In the genomic region with DNA sequence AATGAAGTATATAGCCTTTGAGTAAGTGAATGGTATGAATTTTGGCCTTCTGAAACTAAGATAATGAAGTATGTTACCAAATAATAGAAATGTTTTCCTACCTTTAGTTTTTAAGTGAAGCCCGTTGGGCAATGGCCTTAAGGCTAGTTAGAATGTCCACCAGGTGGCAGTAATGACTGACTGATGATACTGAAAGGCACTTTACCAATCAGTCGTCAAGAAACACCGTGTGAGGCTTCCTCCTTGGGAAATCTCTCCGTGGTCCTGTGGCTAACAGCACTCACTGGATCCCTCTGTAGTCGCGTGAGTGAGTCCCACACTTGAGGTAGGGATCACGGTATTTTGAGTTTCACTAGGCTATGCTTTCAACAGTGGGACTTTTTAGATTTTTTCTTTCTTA, we compare ENCODE assay signal across 9 mouse cellular contexts. TPM values are rescaled to one million over a fixed set of nuclear protein-coding genes. Genes with fewer than 3 reads are reported as not detected.
A peak's percentile ranks its signal among the peaks of the same experiment; 100 is the strongest.
DNase-seq lines count a peak whose midpoint lies in the region; ATAC-seq lines count a peak whose summit lies in the region.
"Had no signal": no experiment of that assay in that cellular context is flagged by ENCODE, and none has a peak within 500 bp of the region (broad histone marks: within the 10 kb centered on the region; RNA-seq: fewer than 3 reads in every experiment).

No protein-coding gene starts in this region.

- no peaks in the 10 kb centered on the region for H3K9me3 ChIP-seq in intestine, embryonic 14.5 days (ENCODE audit: control insufficient read depth, low read length)
- H3K9me3 ChIP-seq in midbrain, embryonic 14.5 days (ENCODE audit: control insufficient read depth, low read length) = no peaks in the 10 kb centered on the region

- ATAC-seq in intestine, embryonic 14.5 days (replicated peaks; ENCODE audit: low FRiP score, low TSS enrichment, low read depth) = peak; percentile 63; the same call in 1 of the 2 replicates
- no peak for ATAC-seq in midbrain, embryonic 14.5 days (ENCODE audit: low FRiP score, low TSS enrichment)

- H3K9ac ChIP-seq in intestine, embryonic 14.5 days (ENCODE audit: low read length) = no peak overlapping the region
- H3K9ac ChIP-seq in midbrain, embryonic 14.5 days (replicated peaks; ENCODE audit: low read length) = no peak overlapping the region

- no peak overlapping the region for H3K4me3 ChIP-seq in intestine, embryonic 14.5 days (ENCODE audit: low read depth, low read length)
- no peak overlapping the region for H3K4me3 ChIP-seq in midbrain, embryonic 14.5 days (replicated peaks; ENCODE audit: low read depth, low read length)
- H3K4me3 ChIP-seq: erythroblast, embryonic 14.5 days had no signal

- DNase-seq in 416B (ENCODE audit: low read depth) = peak; percentile 86
- peak; percentile 41 for DNase-seq in MEL-GATA-1-ER (ENCODE audit: extremely low read depth, low read depth)
- peak; percentile 67 for DNase-seq in cerebellum, adult 11-12 months
- peak; percentile 81 for DNase-seq in forelimb bud, embryonic 11.5 days (ENCODE audit: low read depth, low spot score)
- DNase-seq in intestine, embryonic 14.5 days (ENCODE audit: low spot score) = peak; percentile 56
- peak; percentile 60 to 70 for DNase-seq in left cerebral cortex, postnatal 10 days (ENCODE audit: extremely low spot score in 1 of 2, low spot score in 2 of 2)
- DNase-seq in midbrain, embryonic 14.5 days = peak; percentile 93
- DNase-seq in spleen, postnatal 36 days (ENCODE audit: low spot score in 2 of 2) = peak; percentile 18 to 33

- H3K4me1 ChIP-seq in intestine, embryonic 14.5 days (replicated peaks; ENCODE audit: control insufficient read depth, insufficient read depth, low read length) = no peaks in the 10 kb centered on the region
- no peaks in the 10 kb centered on the region for H3K4me1 ChIP-seq in midbrain, embryonic 14.5 days (ENCODE audit: control insufficient read depth, insufficient read depth, low read length)

- no peak overlapping the region for H3K27ac ChIP-seq in intestine, embryonic 14.5 days (ENCODE audit: low read depth)
- no peak overlapping the region for H3K27ac ChIP-seq in midbrain, embryonic 14.5 days (replicated peaks; ENCODE audit: low read depth, low read length)

- no peak overlapping the region for H3K4me2 ChIP-seq in intestine, embryonic 14.5 days (ENCODE audit: low read length)
- no peak overlapping the region for H3K4me2 ChIP-seq in midbrain, embryonic 14.5 days (ENCODE audit: low read length)

- peaks cover 65% of the 10 kb centered on the region for H3K36me3 ChIP-seq in intestine, embryonic 14.5 days (ENCODE audit: control insufficient read depth, insufficient read depth, low read length)
- H3K36me3 ChIP-seq in midbrain, embryonic 14.5 days (ENCODE audit: control insufficient read depth, insufficient read depth, low read length) = peaks cover 34% of the 10 kb centered on the region

- intact Hi-C loops in left cerebral cortex, postnatal 10 days (cut with DNase I) = loop anchor here (2.0 kb wide), 2 partner anchors 142 to 152 kb away; no protein-coding TSS in a partner anchor

- 19% methylated on average over 7 of the region's 7 CpGs for WGBS in intestine, embryonic 14.5 days
- 29% methylated on average over 7 of the region's 7 CpGs for WGBS in midbrain, embryonic 14.5 days

- H3K27me3 ChIP-seq in intestine, embryonic 14.5 days (replicated peaks; ENCODE audit: control insufficient read depth, insufficient read depth, low read length) = no peaks in the 10 kb centered on the region
- no peaks in the 10 kb centered on the region for H3K27me3 ChIP-seq in midbrain, embryonic 14.5 days (ENCODE audit: control insufficient read depth, insufficient read depth, low read length)

RNA-seq across cellular contexts. Expression of gene Nmd3, which starts 34.7 kb away (rescaled TPM):
- 159 and 175 TPM in 2 replicates for polyA plus RNA-seq in intestine, embryonic 14.5 days (2014; fragmentation: Nextera tagmentation; extraction: Ambion mirVana)
- total RNA-seq in left cerebral cortex, postnatal 10 days (2021) = 10 to 100 TPM; 49.0 to 49.1 TPM
- polyA plus RNA-seq in midbrain, embryonic 14.5 days (2014; fragmentation: Nextera tagmentation; extraction: Ambion mirVana) = 99.6 and 107 TPM in 2 replicates

Comparison
In these comparisons a context has a peak if more than half of its experiments do, and no peak if none do; other contexts are left out.
1. DNase-seq: peak in every context shown above with its lines; median percentile 93 in midbrain, embryonic 14.5 days; 86 in 416B; 81 in forelimb bud, embryonic 11.5 days; 67 in cerebellum, adult 11-12 months; 65 in left cerebral cortex, postnatal 10 days; 56 in intestine, embryonic 14.5 days; 41 in MEL-GATA-1-ER; 26 in spleen, postnatal 36 days.